Mouse (Mus musculus) urinary bladder, postnatal 36 days (tissue): ENCODE results near the gene Unc5cl.
A peak's percentile ranks its signal among the peaks of the same experiment; 100 is the strongest.
"Not testable (repeated sequence)": the region's sequence is repeated elsewhere in the genome, so short reads cannot be mapped to it uniquely, and the experiment has no call there.

Experiments
- DNase-seq, 2 experiments: peaks; one replicate each; pipeline ENCODE4 v3.0.0; 2022; ENCODE audit warnings: low spot score in 2 of 2, mixed read lengths in 1 of 2

Gene Unc5cl

DNA sequence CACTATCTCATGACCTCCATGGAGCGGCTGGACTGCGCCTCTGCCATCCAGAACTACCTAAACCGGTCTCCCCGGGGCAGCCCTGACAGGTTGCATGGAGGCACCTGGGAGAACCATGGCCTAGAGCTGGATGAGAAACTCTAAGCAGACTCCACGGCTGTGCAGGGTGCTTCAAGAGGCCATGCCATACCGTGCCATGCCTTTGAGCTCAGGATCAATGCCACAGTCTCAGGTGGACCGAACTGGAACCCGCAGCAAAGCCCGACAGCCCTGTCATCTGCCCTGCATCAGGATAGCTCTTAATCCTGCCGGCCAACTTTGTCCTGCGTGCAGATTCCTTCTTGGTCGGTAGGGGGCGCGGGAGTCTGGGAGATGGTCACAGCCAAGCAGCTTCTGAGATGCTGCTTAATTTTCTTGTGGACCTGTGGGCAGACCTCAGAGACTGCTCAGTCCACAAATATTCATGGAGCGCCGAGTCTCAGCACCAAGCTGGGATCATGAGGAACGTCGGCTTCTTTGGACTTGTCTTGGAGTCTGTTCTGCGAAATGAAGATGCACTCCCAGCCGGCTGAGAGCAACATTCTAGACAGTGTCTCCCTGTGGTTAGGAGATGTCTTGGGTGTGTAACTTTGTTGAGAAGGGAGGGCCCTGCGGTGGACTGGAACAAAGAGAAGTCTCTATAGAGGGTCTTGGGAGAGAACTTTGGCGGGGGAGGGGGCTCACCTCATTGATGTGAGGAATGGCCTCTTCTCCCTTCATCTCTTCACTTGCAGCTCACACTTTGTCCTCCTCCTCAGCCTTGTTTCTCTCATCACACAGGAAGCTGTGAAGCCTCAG is 12.9 kb downstream of the Unc5cl start:
- DNase-seq: peak; percentile 70 to 80

DNA sequence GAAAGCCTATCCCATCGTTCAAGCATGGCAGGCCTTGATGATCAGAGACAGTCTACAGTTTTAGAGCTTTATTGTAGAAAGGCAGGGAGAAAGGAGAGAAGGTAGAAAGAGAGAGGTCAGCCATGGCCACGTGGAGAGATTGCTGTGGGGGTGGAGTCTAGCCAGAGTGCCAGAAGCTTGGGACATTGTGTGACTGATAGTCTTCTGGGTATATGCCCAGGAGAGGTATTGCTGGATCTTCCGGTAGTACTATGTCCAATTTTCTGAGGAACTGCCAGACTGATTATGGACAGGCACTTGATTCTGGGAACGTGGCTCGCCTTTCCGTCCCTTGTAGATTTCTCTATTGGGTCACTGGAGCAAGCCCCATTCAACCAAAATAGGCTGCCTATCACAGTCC is 19.6 kb downstream of the Unc5cl start:
- not testable (repeated sequence) for DNase-seq

DNA sequence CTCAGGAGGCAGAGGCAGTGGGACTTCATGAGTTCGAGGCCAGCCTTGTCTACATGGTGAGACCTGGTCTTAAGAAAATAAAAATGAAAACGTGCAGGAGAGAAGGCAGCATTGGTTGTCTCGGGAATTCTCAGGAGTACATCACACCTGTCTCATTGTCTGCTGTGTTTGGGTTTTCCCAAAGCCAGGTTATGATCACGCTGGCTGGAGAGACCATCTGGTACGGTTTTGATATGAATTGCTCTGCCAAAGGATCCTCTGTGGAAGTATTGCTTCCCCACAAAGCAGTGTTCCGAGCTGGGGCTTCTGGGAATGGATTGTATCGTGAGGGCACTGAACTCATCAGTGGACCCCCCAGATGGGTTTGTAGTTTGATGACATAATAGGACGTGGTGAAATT is 20.7 kb downstream of the Unc5cl start:
- DNase-seq: no peak

DNA sequence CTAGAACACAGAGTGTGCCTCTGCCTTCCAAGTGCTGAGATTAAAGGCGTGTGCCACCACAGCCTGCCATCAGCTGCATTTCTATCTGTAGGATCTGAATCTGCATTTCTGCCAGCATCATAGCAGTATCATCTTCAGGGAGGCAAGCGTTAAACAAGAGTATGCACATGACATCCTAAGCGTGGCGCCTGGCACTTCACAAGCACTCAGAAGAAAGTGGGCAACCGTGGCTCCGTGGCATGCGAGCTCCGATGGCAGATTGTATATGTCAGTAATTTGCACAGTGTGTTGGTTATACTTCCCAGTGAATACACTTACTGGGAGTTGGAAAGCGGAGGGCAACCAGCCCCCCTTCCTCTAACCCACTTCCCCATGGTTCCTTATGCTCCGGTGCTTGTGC is 25.3 kb downstream of the Unc5cl start:
- DNase-seq: no peak

DNA sequence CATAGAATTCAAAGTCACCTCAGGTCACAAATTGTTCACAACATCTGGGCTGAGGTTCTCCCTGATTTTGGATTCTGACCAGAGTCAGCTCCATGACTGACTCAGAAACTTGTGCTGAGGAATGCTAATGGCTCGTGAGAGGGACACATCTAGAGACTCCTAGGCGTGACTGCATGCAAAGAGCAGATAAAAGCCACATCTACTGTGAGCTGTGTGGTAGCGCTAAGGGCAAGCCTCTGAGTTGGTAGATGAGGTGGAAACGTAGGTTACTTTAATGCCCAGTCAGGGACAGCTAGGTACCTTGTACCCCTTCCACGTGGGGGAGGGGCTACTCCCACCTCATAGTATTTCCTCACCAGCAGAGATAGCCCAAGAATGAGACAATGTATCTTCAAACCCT is 29.1 kb downstream of the Unc5cl start:
- DNase-seq: no peak

DNA sequence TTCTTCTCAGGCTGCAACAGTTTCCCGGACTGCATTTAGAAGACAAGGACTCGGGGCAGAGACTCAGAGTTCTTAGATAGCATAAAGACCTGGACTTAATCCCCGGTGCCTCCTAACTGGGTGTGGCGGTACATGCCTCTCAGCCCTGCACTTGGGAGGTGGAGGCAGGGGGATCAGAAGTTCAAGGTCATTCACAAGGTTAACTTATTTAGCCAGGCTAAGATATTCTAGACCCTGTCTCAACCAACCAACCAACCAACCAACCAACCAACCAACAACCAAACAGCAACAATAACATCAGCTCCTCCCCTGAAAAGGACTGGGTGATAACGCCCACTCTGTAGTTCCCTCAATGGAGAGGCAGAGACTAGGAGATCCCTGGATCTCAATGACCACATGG is 29.5 kb downstream of the Unc5cl start:
- DNase-seq: no peak

DNA sequence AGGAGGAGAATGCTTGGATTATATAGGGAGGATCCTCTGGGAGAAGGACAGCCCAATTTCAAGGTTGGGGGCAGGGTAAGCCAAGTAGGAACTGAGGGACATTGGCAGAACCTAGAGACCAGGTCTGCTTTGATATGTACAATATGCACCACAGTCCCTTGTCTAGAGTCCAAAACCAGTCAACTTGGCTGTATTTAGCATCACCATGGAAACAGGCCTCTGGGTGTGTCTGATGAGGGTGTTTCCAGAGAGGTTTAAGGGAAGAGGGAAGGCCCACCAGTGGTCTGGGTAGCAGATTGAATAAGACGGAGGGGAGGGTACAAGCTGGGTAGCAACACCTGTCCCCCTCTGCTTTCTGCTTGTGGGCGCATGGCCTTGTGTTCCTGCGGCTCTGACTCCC is 34.8 kb downstream of the Unc5cl start:
- no peak for DNase-seq

DNA sequence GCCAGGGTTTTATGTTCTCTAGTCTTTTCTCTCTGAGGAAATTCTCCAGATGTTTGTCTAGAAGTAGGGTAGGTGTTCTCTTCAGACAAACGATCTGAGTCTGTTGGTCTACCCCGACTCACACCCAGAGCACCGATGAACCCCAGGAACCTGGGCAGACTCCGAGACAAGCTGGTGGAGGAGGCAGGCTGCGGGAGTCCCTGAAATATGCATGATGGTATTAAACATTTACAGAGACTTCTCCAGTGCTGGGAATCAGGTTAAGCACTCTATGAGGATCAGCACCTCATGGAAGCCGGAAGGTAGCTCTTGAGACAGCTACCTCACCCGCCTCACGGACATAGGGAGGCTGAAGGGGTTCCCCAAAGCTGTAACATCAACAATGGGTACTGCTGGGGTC is 37.9 kb downstream of the Unc5cl start:
- no peak for DNase-seq

DNA sequence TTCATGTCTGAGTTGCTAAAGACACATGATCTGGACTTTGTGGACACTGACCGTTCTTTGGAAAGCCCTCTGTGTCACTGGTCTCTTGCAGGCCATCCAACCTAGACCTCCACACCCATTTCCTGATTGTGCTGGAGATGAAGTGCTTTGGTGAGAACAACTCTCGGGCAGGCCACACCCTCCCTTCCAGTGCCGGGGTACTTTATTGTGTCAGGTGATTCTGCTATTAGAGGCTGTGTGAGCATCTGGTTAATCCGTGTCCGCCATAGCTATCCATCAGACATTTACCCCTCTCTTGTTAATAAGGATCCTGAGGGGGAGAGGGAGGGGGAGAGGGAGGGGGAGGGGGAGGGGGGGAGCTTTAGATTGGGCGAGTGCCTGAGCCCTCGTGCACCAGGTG is 38.9 kb downstream of the Unc5cl start:
- no peak for DNase-seq

DNA sequence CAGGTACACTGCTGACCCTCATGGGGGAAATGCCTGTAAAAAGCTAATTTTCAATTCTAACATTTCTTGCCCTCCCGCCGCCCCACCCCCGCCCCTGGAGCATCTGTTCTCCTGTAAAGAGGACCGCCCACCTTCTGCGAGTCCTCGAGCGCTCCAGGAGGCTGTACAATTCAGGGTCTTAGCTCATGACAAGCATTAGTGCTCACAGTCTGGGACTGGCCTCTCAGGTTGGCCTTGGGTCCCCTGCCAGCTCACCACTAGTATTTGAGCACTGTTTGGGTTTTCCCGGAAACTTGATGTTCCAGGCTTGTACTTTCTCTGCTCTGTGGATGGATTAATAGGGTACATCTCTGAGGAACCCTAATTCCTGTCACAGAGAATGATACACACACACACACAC is 39.3 kb downstream of the Unc5cl start:
- no peak for DNase-seq

DNA sequence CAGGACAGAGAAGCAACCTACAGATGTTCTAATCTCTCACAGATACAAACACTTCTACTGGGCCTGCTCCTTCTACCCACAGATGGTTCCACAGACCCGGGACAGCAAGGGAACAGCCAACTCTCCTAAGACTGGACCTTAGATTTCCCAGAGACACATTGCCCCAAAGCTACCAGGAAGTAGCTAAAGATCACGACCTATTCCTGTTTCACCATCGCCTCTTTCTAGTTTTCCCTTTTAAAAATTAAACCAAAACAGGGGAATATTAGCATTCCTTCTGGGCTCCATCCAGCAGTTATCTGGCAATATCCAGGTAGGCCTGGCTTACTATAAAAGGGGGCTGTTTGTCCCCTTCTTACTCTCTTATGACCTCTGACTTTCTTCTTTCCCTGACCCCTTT is 43.3 kb downstream of the Unc5cl start:
- no peak for DNase-seq

DNA sequence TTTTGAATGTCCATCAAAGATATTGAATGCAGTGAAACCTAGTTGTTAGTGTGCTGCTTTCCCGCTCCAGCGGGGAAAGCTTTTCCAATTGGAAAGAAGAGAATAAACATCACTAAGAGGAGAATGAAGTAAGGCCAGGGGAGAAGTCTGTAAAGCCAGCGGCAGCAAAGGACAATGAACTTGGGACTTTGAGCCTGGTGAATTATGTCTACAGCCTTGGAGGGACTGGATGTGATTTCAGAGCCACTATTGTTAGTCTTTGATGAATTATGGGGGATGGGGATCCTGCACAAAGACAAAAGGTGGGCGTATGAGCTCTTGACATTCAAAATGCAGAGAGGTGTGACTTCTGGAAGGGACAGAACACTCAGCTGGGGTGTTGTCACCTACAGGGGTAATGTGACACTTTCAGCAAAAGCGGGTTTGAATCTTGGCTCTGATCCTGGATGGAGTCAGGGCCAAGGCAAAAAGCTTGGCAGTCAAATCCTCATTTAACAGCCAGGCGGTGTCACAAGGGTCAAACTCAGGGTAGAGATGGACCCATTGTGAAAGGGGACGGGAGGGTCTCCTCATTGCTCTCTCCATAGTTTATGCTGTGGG is 46.2 kb downstream of the Unc5cl start:
- DNase-seq: no peak

DNA sequence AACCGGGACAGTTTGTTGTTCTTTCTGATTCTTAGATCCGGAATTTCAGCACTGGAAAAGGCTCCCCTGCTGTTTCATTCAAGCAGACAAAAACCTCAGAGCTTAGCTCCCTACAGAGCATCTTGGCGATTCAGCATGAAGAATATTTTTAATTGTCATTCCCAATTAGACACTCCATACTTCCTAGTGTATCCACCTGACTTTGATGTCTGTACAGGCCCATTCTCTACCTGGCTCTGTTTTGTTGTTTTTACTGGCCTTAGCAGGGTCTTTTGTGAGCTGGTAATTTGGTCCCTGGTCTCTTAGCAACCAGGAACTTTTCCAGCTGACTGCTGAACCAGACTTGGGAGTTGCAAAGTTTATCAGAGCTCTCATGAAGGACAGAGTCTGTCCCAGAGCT is 50.3 kb downstream of the Unc5cl start:
- DNase-seq: no peak

DNA sequence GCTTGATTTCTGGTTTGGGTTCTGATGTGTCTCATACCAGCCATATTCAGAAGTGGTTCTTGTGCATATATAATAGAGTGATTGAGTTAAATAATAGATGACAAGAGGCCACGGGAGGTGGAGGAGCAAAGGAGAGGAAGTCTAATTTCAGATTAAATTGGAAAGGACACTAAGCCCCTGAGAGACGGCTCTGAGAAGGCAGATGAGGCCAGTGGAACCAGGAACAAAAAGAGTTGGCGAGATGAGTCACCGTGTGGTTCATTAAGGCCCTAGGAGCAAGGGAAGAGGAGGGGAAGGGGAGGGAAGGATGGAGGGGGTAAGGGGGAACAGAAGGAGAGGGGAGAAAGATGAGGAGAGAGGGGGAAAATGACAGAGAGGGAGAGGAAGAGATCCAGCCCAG is 52.3 kb downstream of the Unc5cl start:
- no peak for DNase-seq

DNA sequence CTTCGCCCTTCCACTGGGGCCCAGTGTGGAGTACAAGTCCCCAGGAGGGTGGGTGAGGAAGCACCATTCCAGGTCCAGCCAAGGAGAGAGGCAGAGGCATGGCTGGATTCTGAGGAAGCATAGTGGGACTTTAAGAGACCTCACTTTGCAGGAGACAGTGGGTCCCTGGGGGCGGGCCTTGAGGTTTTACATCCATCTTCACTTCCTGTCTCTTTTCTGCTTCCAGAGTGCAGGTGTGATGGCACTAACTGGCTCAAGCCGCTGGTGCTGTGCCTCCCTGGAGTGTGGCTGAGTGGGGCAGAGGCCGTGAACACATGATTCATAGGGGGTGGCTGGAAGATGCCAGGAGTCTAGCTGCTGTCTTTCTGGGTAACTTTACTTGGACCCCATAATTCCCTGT is 54.9 kb downstream of the Unc5cl start:
- no peak for DNase-seq

DNA sequence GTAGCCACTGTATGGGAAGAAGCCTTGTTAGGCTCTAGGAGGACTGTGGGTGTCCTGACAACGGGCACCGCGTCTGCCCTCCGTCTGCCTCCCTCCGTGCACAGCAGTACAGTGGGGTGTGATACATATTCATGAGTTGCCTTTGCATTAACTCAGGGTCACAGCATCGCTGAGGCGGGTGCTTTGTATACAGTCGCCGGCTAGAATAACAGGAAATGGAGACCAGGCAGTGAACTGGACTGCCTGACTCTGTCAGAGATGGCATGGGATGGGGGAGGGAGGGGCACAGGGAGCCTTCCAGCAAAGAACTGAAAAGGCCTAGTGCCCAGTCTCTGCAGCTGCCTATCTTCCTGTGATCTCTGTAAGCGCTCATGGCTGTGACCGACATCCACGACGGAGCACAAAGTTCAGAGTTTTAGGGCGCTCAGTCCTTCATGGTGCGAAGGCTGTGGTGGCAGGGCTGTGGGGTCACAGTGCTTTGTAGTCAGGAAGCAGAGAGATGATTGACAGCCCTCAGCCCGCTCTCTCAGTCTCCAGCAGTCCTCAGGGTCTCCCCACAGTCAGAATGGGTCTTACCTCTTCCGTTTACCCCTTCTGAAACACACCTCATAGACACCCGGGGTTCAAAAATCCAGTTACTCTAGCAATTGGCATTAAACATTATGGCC is 58.0 kb downstream of the Unc5cl start:
- no peak for DNase-seq

DNA sequence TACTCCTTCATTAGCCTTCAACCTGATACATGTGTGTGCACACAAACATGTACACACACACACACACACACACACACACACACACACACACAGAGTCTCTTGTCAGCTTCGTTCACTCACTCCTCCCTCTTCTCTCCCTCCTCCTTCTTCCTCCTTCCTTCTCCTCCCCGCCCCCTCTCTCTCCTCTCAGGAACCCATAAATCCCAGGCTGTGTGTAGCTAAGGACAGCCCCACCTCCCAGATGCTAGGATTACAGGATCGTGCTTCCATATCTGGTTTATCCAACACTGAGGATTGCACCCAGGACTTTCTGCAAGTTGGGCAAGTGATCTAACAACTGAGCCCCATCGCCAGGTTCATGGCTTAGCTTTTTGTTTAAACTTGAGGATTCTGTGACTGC is 59.9 kb downstream of the Unc5cl start:
- no peak for DNase-seq

DNA sequence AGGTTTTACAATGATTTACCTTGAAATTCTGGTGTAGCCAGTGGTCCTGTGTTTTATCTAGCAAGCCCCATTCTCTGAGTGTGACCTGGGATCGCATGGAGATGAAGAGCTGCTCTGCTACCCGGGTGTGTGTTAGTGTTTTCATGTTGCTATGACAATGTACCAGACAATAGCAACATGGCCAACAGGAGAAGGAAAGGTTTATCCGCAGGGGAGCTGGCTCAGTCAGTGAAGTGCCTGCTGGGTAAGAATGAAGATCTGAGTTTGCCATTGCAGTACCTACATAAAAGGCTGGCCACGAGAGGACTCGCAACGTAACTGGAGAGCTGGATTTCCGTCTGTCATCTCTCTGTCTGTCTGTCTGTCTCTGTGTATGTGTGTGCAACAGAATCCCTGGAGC is 64.3 kb downstream of the Unc5cl start:
- DNase-seq: no peak

DNA sequence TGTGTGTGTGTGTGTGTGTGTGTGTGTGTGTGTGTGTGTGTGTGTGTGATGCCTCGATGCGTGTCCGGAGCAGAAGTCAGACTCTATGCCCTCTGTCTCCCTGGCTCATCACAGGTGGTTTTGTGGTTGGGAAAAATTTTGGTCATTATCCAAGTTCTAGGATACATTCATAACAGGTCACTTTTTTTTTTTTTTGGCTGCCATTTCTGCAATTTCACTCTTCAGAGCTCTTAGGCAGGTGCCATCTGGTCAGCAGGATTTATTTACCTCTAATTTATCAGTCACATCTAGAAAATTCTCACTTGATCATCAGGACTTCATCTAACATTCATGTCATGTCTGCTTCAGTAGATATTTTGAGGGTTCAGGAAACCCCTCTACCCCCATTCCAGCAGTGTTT is 65.7 kb downstream of the Unc5cl start:
- DNase-seq: no peak

DNA sequence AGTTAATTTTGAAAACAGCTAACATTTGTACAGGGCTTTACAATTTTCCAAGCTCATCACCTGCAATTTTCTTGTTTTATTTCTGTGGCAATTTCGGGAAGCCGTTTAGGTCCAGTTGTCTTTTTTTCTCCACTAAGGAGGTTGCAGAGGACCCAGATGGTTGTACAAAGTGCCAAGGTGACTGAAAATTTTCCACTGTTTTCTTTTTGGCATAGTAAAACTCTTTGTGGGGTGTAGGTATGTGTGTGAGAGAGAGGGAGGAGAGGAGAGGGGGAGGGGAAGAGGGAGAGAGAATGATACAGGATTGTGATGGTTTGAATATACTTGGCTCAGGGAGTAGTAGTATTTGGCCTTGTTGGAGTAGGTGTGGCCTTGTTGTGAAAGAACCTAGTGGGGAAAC is 68.4 kb downstream of the Unc5cl start:
- no peak for DNase-seq

DNA sequence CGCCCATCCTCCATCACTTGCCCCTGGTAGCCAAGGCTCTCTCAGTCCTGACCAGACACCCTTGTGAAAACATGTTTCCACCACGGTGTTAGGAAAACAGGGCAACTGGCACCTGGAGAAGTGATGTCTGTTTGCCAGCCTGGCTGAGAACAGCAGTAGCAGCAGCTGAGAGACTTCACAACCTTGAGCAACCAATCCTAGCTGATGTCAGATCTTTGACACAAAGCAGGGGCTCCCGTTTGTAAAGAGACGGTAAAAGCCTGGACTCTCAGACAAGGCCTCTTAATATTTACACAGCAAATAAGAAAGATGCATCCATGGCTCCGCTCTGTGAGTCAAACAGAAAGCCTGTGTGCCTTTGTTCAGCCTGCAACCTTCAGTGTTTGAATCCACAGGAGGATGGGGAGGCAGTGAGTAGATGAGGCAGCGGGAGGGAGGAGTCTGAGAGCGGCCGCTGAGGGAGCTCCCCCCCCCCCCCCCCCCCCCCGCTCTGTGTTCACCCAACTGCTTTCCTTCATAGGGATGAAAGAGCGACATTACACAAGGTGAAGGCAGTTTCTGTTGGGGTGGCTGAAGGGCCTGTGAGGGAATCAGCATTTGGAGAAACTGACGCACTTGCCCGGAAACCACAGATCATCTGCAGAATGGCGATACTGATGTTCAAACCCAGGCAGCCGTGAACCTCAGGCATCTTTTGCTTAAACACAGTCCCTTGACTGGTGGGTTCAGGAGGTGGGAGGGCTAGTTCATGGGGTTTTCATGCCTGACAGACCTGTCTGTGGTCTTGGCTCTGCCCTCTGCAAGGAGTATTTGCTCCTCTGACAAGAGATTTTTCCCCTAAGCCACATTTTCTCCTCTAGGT is 79.4 kb downstream of the Unc5cl start:
- DNase-seq: no peak

DNA sequence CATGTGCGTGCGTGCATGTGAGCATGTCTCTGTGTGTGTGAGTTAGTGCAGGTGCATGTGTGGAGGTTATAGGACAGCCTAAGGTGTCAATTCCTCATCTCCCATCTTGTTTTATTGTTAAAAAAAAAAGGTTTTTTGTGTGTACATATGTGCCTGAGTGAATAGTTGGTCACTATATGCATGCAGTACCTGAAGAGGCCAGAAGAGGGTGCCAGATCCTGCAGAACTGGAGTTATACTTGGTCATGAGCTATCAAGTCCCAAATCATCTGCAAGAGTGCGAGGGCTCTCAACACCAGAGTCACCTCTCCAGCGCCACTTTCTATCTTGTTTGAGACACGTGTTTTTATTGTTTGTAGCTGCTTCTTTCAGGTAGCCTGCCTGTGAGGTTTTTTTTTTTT is 83.6 kb downstream of the Unc5cl start:
- no peak for DNase-seq
